Mouse (Mus musculus): ENCODE measurements around the gene Rnf135. TPM values are rescaled to one million over a fixed set of nuclear protein-coding genes. Genes with fewer than 3 reads are reported as not detected.

Rnf135 gene
- polyA plus RNA-seq, 1 experiment: 8.1 TPM

- DNase-seq: no peak
Observed at GRCm38 (mm10) chr11:80156841-80157240, 26.8 kb upstream of the Rnf135 start.

GRCm38 (mm10) chr11:80159018-80159417 lies 24.6 kb upstream of the Rnf135 start:
- 77% methylated on average over 7 of the region's 7 CpGs for WGBS
- no peak for DNase-seq
- TF ChIP-seq CTCF (IDR thresholded peaks at IDR 0.05; ENCODE audit: insufficient read depth, low read length) (no peak), POLR2A (IDR thresholded peaks at IDR 0.05; ENCODE audit: borderline replicate concordance, extremely low read depth, low read depth, low read length) (no peak)
- Histone ChIP-seq H3K4me1 (ENCODE audit: control insufficient read depth, insufficient read depth, low read length) (no peaks in the 10 kb centered on the region), H3K4me3 (replicated peaks; ENCODE audit: extremely low read depth, low read depth, low read length) (no peak overlapping the region)

More at GRCm38 (mm10) chr11:80156841-80157240, 26.8 kb upstream of the Rnf135 start:
- Histone ChIP-seq H3K4me1 (ENCODE audit: control insufficient read depth, insufficient read depth, low read length) (peaks cover 4% of the 10 kb centered on the region; the same call in 1 of the 2 replicates), H3K4me3 (replicated peaks; ENCODE audit: extremely low read depth, low read depth, low read length) (no peak overlapping the region)
- WGBS: 70% methylated on average over 4 of the region's 4 CpGs
- TF ChIP-seq CTCF (IDR thresholded peaks at IDR 0.05; ENCODE audit: insufficient read depth, low read length) (no peak), POLR2A (IDR thresholded peaks at IDR 0.05; ENCODE audit: borderline replicate concordance, extremely low read depth, low read depth, low read length) (no peak)

- H3K4me3 ChIP-seq (replicated peaks; ENCODE audit: extremely low read depth, low read depth, low read length): no peak overlapping the region
- H3K4me1 ChIP-seq (ENCODE audit: control insufficient read depth, insufficient read depth, low read length): no peaks in the 10 kb centered on the region
- no peak for TF ChIP-seq POLR2A (IDR thresholded peaks at IDR 0.05; ENCODE audit: borderline replicate concordance, extremely low read depth, low read depth, low read length)
- TF ChIP-seq CTCF (IDR thresholded peaks at IDR 0.05; ENCODE audit: insufficient read depth, low read length): no peak
- WGBS: 66% methylated on average over 4 of the region's 4 CpGs
- DNase-seq: no peak
Observed at GRCm38 (mm10) chr11:80161041-80161440, 22.6 kb upstream of the Rnf135 start.

DNA sequence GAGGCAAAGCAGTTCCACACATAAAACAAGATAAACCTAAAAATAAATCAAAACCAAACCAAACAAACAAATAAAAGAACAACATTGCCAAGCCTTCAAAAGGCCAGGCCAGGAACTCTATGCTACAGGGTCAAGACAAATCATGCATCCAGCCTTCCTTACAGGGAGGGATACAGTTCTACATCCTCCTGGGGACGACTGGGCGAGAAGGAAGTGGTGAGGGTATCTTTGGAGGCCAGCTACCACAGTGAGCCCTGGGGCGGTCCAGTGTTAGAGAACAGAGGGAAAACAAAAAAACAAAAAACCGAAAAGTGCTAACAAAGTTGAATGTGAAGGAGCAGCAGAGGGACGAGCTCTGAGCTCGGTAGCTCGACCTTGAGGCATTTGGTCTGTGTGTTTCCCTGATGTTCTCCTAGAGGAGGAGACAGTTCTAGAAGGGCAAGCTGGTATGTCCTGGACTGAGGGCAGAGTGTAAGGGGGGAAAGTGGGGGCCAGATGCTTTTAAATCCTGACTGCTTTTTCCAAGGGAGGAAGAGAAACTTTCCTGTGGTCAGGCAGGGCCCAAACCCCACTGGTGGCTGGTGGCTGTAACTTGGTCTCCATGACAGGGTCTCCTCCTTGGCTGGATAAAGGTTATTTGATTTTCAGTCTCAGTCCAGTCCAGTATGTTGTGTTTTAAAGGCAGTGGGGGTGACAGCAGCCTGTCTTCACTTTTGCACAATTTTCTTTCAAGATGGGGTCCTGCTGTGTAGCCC lies 20.1 kb upstream of the Rnf135 start:
- no peaks in the 10 kb centered on the region for H3K4me1 ChIP-seq (ENCODE audit: control insufficient read depth, insufficient read depth, low read length)
- 57% methylated on average over 7 of the region's 7 CpGs for WGBS
- H3K4me3 ChIP-seq (replicated peaks; ENCODE audit: extremely low read depth, low read depth, low read length): no peak overlapping the region
- DNase-seq: no peak
- TF ChIP-seq CTCF (IDR thresholded peaks at IDR 0.05; ENCODE audit: insufficient read depth, low read length) (no peak), POLR2A (IDR thresholded peaks at IDR 0.05; ENCODE audit: borderline replicate concordance, extremely low read depth, low read depth, low read length) (no peak)

- TF ChIP-seq CTCF (IDR thresholded peaks at IDR 0.05; ENCODE audit: insufficient read depth, low read length) (no peak), POLR2A (IDR thresholded peaks at IDR 0.05; ENCODE audit: borderline replicate concordance, extremely low read depth, low read depth, low read length) (no peak)
- Histone ChIP-seq H3K4me1 (ENCODE audit: control insufficient read depth, insufficient read depth, low read length) (no peaks in the 10 kb centered on the region), H3K4me3 (replicated peaks; ENCODE audit: extremely low read depth, low read depth, low read length) (no peak overlapping the region)
- 71% methylated on average over 2 of the region's 2 CpGs for WGBS
- no peak for DNase-seq
Observed at GRCm38 (mm10) chr11:80164224-80164623, 19.4 kb upstream of the Rnf135 start.

DNA sequence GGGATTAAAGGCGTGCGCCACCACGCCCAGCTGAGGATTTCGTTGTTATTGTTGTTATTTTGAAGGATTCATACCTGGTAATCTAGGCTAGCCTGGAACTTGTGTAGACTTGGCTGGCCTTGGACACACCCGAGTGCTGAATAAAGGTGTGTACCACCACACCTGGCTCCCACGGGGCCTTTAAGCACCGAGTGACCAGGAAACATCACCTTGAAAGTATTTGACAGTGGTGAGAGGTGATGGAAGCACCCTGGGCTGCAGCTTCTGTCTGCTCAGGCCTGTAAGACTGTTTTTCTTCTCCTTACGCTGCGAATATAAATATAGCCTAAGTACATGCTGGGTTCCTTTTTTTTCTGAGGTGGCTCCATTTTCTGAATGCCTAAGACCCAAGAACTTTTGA lies 15.5 kb upstream of the Rnf135 start:
- H3K4me1 ChIP-seq (ENCODE audit: control insufficient read depth, insufficient read depth, low read length): no peaks in the 10 kb centered on the region
- DNase-seq: no peak
- TF ChIP-seq POLR2A (IDR thresholded peaks at IDR 0.05; ENCODE audit: borderline replicate concordance, extremely low read depth, low read depth, low read length) (no peak), CTCF (IDR thresholded peaks at IDR 0.05; ENCODE audit: insufficient read depth, low read length) (no peak)

DNA sequence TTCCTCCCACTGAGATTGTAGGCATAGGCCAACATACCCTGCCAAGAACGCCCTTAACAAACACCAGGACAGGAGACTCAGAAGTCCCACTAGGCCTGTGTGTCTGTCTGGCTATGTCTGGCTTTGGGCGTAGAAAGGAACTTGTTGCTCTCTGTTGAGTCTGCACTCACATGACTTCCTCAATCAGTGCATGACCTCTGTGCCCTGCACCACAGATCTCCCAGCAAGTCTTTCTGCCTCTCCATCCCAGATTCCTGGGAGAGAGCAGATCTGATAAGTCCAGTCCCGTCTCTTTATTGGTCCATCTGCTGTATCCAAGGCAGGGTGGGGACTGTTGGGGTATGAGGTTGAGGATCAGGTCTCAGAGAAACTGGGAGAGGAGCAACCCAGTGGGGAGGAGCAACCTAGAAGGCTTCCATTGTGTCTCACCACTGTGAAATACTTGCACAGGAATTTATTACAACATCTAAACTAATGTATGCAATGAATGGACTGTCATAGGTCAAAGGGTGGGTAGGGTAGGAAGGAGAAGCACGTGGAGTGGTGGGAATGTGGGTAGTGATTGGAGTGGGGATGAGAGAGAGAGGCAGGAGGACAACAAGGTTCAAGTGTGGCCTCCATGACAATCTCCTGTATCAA lies 14.9 kb upstream of the Rnf135 start:
- no peak for DNase-seq
- WGBS: 64% methylated on average over 4 of the region's 4 CpGs

More for the DNA sequence above, 15.5 kb upstream of the Rnf135 start:
- 81% methylated on average over 9 of the region's 9 CpGs for WGBS
- H3K4me3 ChIP-seq (replicated peaks; ENCODE audit: extremely low read depth, low read depth, low read length): no peak overlapping the region

GRCm38 (mm10) chr11:80169629-80170028 lies 14.0 kb upstream of the Rnf135 start:
- Histone ChIP-seq H3K4me3 (replicated peaks; ENCODE audit: extremely low read depth, low read depth, low read length) (no peak overlapping the region), H3K4me1 (ENCODE audit: control insufficient read depth, insufficient read depth, low read length) (no peaks in the 10 kb centered on the region)
- TF ChIP-seq POLR2A (IDR thresholded peaks at IDR 0.05; ENCODE audit: borderline replicate concordance, extremely low read depth, low read depth, low read length): no peak
- TF ChIP-seq CTCF (IDR thresholded peaks at IDR 0.05; ENCODE audit: insufficient read depth, low read length): no peak
- DNase-seq: no peak
- WGBS: 54% methylated on average over 3 of the region's 3 CpGs

More for the DNA sequence above, 14.9 kb upstream of the Rnf135 start:
- Histone ChIP-seq H3K4me3 (replicated peaks; ENCODE audit: extremely low read depth, low read depth, low read length) (no peak overlapping the region), H3K4me1 (ENCODE audit: control insufficient read depth, insufficient read depth, low read length) (no peaks in the 10 kb centered on the region)
- no peak for TF ChIP-seq CTCF (IDR thresholded peaks at IDR 0.05; ENCODE audit: insufficient read depth, low read length)
- TF ChIP-seq POLR2A (IDR thresholded peaks at IDR 0.05; ENCODE audit: borderline replicate concordance, extremely low read depth, low read depth, low read length): no peak

- no peak overlapping the region for H3K4me3 ChIP-seq (replicated peaks; ENCODE audit: extremely low read depth, low read depth, low read length)
- 59% methylated on average over 5 of the region's 5 CpGs for WGBS
- DNase-seq: no peak
- H3K4me1 ChIP-seq (ENCODE audit: control insufficient read depth, insufficient read depth, low read length): no peaks in the 10 kb centered on the region
- no peak for TF ChIP-seq CTCF (IDR thresholded peaks at IDR 0.05; ENCODE audit: insufficient read depth, low read length)
- TF ChIP-seq POLR2A (IDR thresholded peaks at IDR 0.05; ENCODE audit: borderline replicate concordance, extremely low read depth, low read depth, low read length): no peak
Observed at GRCm38 (mm10) chr11:80170351-80170750, 13.3 kb upstream of the Rnf135 start.

GRCm38 (mm10) chr11:80171884-80172283 lies 11.8 kb upstream of the Rnf135 start:
- no peak overlapping the region for H3K4me3 ChIP-seq (replicated peaks; ENCODE audit: extremely low read depth, low read depth, low read length)
- DNase-seq: no peak
- H3K4me1 ChIP-seq (ENCODE audit: control insufficient read depth, insufficient read depth, low read length): no peaks in the 10 kb centered on the region
- TF ChIP-seq CTCF (IDR thresholded peaks at IDR 0.05; ENCODE audit: insufficient read depth, low read length) (no peak), POLR2A (IDR thresholded peaks at IDR 0.05; ENCODE audit: borderline replicate concordance, extremely low read depth, low read depth, low read length) (no peak)
- 64% methylated on average over 4 of the region's 4 CpGs for WGBS
